Mouse (Mus musculus) forebrain, postnatal 0 days (tissue): ENCODE results near the gene Serinc2. TPM values are rescaled to one million over a fixed set of nuclear protein-coding genes. Genes with fewer than 3 reads are reported as not detected.
A peak's percentile ranks its signal among the peaks of the same experiment; 100 is the strongest.

Experiments used
- ATAC-seq: fragments of 200-750 bp; cut with Nextera tagmentation; 2 replicates; pipeline ENCODE4 v1.8.0; 2017; ENCODE audit warnings: mild to moderate bottlenecking, moderate library complexity
- DNase-seq: peaks from one replicate; pipeline ENCODE4 v3.0.0-alpha.2; 2015
- H3K27ac ChIP-seq: fragments of 300-500 bp; sonication (generic); 2 replicates; pipeline ENCODE4 v1.5.1; 2014; ENCODE audit warnings: low read depth, mild to moderate bottlenecking, antibody characterized with exemption, low read length, moderate library complexity, mixed read lengths
- H3K27me3 ChIP-seq: fragments of 300-500 bp; sonication (generic); 2 replicates; pipeline ENCODE4 v1.6.1; 2014; ENCODE audit warnings: mild to moderate bottlenecking, low read length, mixed read lengths; ENCODE audit not compliant: insufficient read depth
- H3K36me3 ChIP-seq: fragments of 300-500 bp; sonication (generic); 2 replicates; pipeline ENCODE4 v1.6.1; 2014; ENCODE audit warnings: mild to moderate bottlenecking, moderate library complexity; ENCODE audit not compliant: insufficient read depth
- H3K4me1 ChIP-seq: fragments of 300-500 bp; sonication (generic); 2 replicates; pipeline ENCODE4 v1.6.1; 2014; ENCODE audit warnings: antibody characterized with exemption; ENCODE audit not compliant: insufficient read depth
- H3K4me2 ChIP-seq: fragments of 300-500 bp; sonication (generic); 2 replicates; pipeline ENCODE4 v1.6.1; 2014; ENCODE audit warnings: low read depth, mild to moderate bottlenecking, moderate library complexity
- H3K4me3 ChIP-seq: fragments of 300-500 bp; sonication (generic); 2 replicates; pipeline ENCODE4 v1.5.1; 2014; ENCODE audit warnings: low read depth, low read length, mixed read lengths
- H3K9ac ChIP-seq: fragments of 300-500 bp; sonication (generic); 2 replicates; pipeline ENCODE4 v1.6.1; 2014; ENCODE audit warnings: mild to moderate bottlenecking
- H3K9me3 ChIP-seq: fragments of 300-500 bp; sonication (generic); 2 replicates; pipeline ENCODE4 v1.6.1; 2016; ENCODE audit warnings: low read length
- CTCF ChIP-seq: sonication (generic); IDR thresholded peaks from 2 replicates; pipeline ENCODE4 v1.5.1; 2016; ENCODE audit warnings: antibody characterized with exemption, control low read depth, low read depth
- WGBS: fragments of 180-500 bp; shearing (Covaris S2); extraction: QIAGEN DNeasy Blood & Tissue Kit; methylation state at CpG from one replicate; pipeline ENCODE4 v1.1.7; 2014; 5-methylcytosine and 5-hydroxymethylcytosine counted together
- polyA plus RNA-seq: library from polyadenylated mRNA; unstranded; fragments of >200 nt; fragmentation: Nextera tagmentation; extraction: Ambion mirVana; gene quantifications from 2 replicates; pipeline ENCODE4 v1.2.1, GENCODE M21; 2015
- total RNA-seq: library from RNA; depleted of rRNA; stranded (reverse); fragments of >200 nt; gene quantifications from 2 replicates; pipeline ENCODE4 v1.2.3, GENCODE M21; 2014

Serinc2 gene
- total and polyA plus RNA-seq, 2 experiments from 2014 or later, result 14.0 to 22.5 TPM

GRCm38 (mm10) chr4:130298877-130299628, 20.0 kb upstream of the Serinc2 start:
- DNase-seq (no peak), ATAC-seq (no peak)
- H3K9me3 ChIP-seq, result no peaks in the 10 kb centered on the region
- H3K4me1 ChIP-seq, result no peaks in the 10 kb centered on the region
- no peak for TF ChIP-seq CTCF
- no peak overlapping the region for H3K4me2 ChIP-seq
- no peak overlapping the region for H3K9ac ChIP-seq
- no peak overlapping the region for H3K27ac ChIP-seq
- no peak overlapping the region for H3K4me3 ChIP-seq
- 59% methylated on average over 11 of the region's 11 CpGs for WGBS
- H3K36me3 ChIP-seq, result no peaks in the 10 kb centered on the region
- H3K27me3 ChIP-seq, result no peaks in the 10 kb centered on the region

- no peaks in the 10 kb centered on the region for H3K4me1 ChIP-seq
- peak; percentile 72 for TF ChIP-seq CTCF
- H3K27me3 ChIP-seq, result no peaks in the 10 kb centered on the region
- DNase-seq (peak; percentile 49), ATAC-seq (0 out of 2 replicates have a peak, but pooled peaks have one; percentile 16)
- H3K4me2 ChIP-seq, result no peak overlapping the region
- no peak overlapping the region for H3K4me3 ChIP-seq
- no peak overlapping the region for H3K9ac ChIP-seq
- WGBS, result 18% methylated on average over 13 of the region's 13 CpGs
- H3K9me3 ChIP-seq, result no peaks in the 10 kb centered on the region
- H3K27ac ChIP-seq, result no peak overlapping the region
- H3K36me3 ChIP-seq, result no peaks in the 10 kb centered on the region
These were observed 18.1 kb upstream of the Serinc2 start for GRCm38 (mm10) chr4:130297123-130297529.

DNA sequence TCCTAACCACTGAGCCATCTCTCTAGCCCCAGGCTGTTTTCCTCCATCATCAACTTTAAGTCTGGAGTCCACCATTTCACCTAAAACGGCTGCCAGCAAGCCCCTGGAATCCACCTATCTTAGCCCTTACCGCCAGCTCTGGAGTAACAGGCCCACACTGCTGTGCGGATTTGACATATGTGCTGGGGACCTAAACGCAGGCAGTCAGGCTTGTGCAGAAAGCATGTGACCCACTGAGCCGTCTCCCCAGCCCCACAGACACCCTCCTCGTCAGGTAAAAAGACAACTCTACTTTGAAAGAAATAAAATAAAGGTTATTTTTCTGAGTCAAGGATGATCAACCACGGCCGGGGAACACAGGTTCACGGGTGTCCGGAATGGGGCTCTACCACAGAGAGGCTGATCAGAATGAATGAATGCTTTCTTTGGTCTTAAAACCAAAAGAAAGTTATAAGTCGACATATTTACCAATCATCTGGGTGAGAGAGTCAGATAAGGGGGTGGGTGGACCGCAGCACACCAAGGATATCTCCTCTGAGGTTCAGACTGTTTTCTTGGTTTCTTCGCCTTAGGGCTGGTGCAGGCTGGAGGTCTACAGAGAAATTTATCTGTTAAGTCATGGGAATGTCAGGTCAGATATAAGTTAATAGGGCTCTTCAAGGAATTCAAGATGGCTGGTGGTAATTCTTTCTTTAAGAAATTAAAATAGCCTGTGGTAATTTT, 17.4 kb upstream of the Serinc2 start:
- H3K4me3 ChIP-seq, result no peak overlapping the region
- H3K36me3 ChIP-seq, result no peaks in the 10 kb centered on the region
- WGBS, result 90% methylated on average over 13 of the region's 13 CpGs
- H3K27ac ChIP-seq, result no peak overlapping the region
- ATAC-seq (no peak), DNase-seq (no peak)
- H3K27me3 ChIP-seq, result no peaks in the 10 kb centered on the region
- no peak overlapping the region for H3K9ac ChIP-seq
- no peak for TF ChIP-seq CTCF
- H3K9me3 ChIP-seq, result no peaks in the 10 kb centered on the region
- no peaks in the 10 kb centered on the region for H3K4me1 ChIP-seq
- H3K4me2 ChIP-seq, result no peak overlapping the region

DNA sequence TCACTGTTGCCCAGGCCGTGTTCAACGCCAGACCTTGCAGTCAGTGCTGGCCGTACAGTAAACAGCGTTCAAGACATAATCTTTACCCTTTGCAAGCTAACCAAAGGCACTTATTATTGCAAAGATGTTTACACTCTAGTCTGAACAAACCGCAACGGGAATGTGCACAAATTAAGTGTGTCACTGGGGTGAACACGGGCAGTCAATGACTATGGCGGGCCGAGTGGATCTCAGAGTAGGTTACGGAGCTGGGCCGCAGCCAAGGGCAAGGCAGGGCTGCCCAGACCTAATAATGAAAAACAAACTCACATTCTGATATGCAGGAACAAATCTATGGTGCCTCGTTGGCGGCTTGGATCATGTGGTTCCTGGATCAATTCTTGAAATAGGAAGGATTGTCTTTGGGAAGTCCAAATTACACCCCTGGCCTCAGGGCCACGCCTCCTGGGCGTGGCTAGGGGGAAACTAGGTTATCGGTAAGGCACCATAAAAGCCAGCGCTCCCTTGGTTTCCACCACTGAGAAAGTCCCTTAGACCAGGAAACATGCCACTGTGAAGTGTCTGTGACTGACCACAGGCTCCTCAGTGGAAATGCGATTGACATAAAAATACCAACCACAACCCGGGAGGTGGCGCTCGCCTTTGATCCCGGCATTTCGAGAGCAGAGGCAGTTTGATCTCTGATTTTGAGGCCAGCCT, 16.2 kb upstream of the Serinc2 start:
- H3K4me2 ChIP-seq, result no peak overlapping the region
- 46% methylated on average over 23 of the region's 23 CpGs for WGBS
- no peaks in the 10 kb centered on the region for H3K36me3 ChIP-seq
- no peak for TF ChIP-seq CTCF
- H3K9me3 ChIP-seq, result no peaks in the 10 kb centered on the region
- no peaks in the 10 kb centered on the region for H3K4me1 ChIP-seq
- H3K27me3 ChIP-seq, result no peaks in the 10 kb centered on the region
- H3K4me3 ChIP-seq, result no peak overlapping the region
- no peak overlapping the region for H3K27ac ChIP-seq
- DNase-seq (no peak), ATAC-seq (no peak)
- no peak overlapping the region for H3K9ac ChIP-seq

DNA sequence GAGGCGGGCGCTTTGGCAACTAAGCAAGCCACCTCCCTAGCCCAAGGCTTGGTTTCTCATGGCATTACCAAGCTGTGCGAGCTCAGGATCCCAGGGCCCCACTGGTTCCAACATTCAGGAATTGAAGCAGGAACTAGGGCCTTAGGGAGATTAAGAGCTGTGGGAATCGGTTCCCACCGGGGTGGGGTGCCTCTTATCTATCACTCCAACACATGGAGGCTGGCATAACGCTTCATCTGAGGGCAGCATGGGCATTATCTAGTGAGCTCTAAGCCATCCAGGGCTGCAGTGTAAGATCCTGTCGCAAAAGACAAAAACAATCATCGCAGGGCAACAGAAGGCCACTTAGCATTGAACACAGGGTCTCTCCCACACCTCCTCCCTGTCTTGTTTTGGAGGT, 15.5 kb upstream of the Serinc2 start:
- no peaks in the 10 kb centered on the region for H3K27me3 ChIP-seq
- H3K36me3 ChIP-seq, result no peaks in the 10 kb centered on the region
- H3K9ac ChIP-seq, result no peak overlapping the region
- H3K4me1 ChIP-seq, result no peaks in the 10 kb centered on the region
- ATAC-seq, result no peak
- DNase-seq, result no peak
- 79% methylated on average over 8 of the region's 8 CpGs for WGBS
- no peak overlapping the region for H3K4me3 ChIP-seq
- H3K27ac ChIP-seq, result no peak overlapping the region
- H3K9me3 ChIP-seq, result no peaks in the 10 kb centered on the region
- no peak overlapping the region for H3K4me2 ChIP-seq
- TF ChIP-seq CTCF, result no peak

- 2% methylated on average over 4 of the region's 4 CpGs for WGBS
- no peak overlapping the region for H3K4me3 ChIP-seq
- no peaks in the 10 kb centered on the region for H3K4me1 ChIP-seq
- H3K9ac ChIP-seq, result no peak overlapping the region
- peak; percentile 96 for TF ChIP-seq CTCF
- H3K36me3 ChIP-seq, result no peaks in the 10 kb centered on the region
- no peaks in the 10 kb centered on the region for H3K9me3 ChIP-seq
- ATAC-seq (0 out of 2 replicates have a peak, but pooled peaks have one; percentile 20), DNase-seq (peak; percentile 86)
- H3K4me2 ChIP-seq, result no peak overlapping the region
- no peak overlapping the region for H3K27ac ChIP-seq
- H3K27me3 ChIP-seq, result no peaks in the 10 kb centered on the region
These were observed 13.3 kb upstream of the Serinc2 start for GRCm38 (mm10) chr4:130292271-130292670.
